Mouse (Mus musculus): ENCODE results near the gene Slc6a17. TPM values are rescaled to one million over a fixed set of nuclear protein-coding genes. Genes with fewer than 3 reads are reported as not detected.

The Slc6a17 gene
- polyA plus RNA-seq, 1 experiment = 3.2 TPM

- Histone ChIP-seq H3K79me2 (ENCODE audit: control insufficient read depth, insufficient read depth) (no peaks in the 10 kb centered on the region), H3ac (ENCODE audit: control insufficient read depth, insufficient read length, low read depth) (no peak overlapping the region), H3K79me3 (ENCODE audit: low read depth) (no peaks in the 10 kb centered on the region), H3K4me3 (ENCODE audit: insufficient read depth, poor library complexity, severe bottlenecking) (no peak overlapping the region), H3K27me3 (ENCODE audit: control insufficient read depth, insufficient read depth, insufficient read length) (peaks cover 17% of the 10 kb centered on the region), H3K36me3 (ENCODE audit: control insufficient read depth, insufficient read depth) (no peaks in the 10 kb centered on the region)
- peak; percentile 94 for TF ChIP-seq CTCF (IDR thresholded peaks at IDR 0.05; ENCODE audit: control insufficient read depth, insufficient read depth, insufficient read length)
- TF ChIP-seq FOSL1 (IDR thresholded peaks at IDR 0.05; ENCODE audit: insufficient read depth, low read length, poor library complexity, severe bottlenecking) = no peak
Observed at GRCm38 (mm10) chr3:107559183-107559582, 41.4 kb upstream of the Slc6a17 start.

DNA sequence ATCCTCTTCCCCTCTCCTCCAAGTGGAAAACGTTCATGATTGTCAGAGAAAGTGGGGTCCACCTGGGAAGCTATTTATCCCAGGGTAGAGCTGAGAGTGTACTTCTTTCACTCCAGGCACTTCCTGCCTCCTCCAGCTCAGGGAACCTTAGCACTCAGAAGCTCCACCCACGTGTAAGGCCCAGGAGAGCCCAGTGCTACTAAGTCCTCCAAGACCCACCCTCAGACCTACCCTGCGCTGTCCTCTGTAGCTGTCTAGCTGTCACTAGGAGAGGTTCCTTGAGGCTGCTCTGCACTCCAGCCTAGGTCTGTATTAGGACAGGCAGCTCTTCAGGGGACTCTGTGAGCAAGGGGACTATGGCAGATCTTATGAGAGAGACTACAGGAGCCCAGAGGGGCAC lies 40.9 kb upstream of the Slc6a17 start:
- H3K79me3 ChIP-seq (ENCODE audit: low read depth) = no peaks in the 10 kb centered on the region
- no peaks in the 10 kb centered on the region for H3K36me3 ChIP-seq (ENCODE audit: control insufficient read depth, insufficient read depth)
- no peak for TF ChIP-seq CEBPB (IDR thresholded peaks at IDR 0.05; ENCODE audit: low read depth)
- TF ChIP-seq MAX (IDR thresholded peaks at IDR 0.05) = no peak
- TF ChIP-seq USF1 (IDR thresholded peaks at IDR 0.05; ENCODE audit: low read depth) = no peak
- no peak for TF ChIP-seq CTCF (IDR thresholded peaks at IDR 0.05; ENCODE audit: control insufficient read depth, insufficient read depth, insufficient read length)
- TF ChIP-seq FOSL1 (IDR thresholded peaks at IDR 0.05; ENCODE audit: insufficient read depth, low read length, poor library complexity, severe bottlenecking) = no peak
- no peak for TF ChIP-seq MYOD1 (IDR thresholded peaks at IDR 0.05; ENCODE audit: control insufficient read depth, insufficient read length, low read depth)
- TF ChIP-seq MYOG (IDR thresholded peaks at IDR 0.05; ENCODE audit: control insufficient read depth, extremely low read depth, insufficient read length) = no peak
- no peak overlapping the region for H3ac ChIP-seq (ENCODE audit: control insufficient read depth, insufficient read length, low read depth)
- peaks cover 22% of the 10 kb centered on the region for H3K27me3 ChIP-seq (ENCODE audit: control insufficient read depth, insufficient read depth, insufficient read length)
- H3K4me3 ChIP-seq (ENCODE audit: insufficient read depth, poor library complexity, severe bottlenecking) = no peak overlapping the region
- H3K79me2 ChIP-seq (ENCODE audit: control insufficient read depth, insufficient read depth) = no peaks in the 10 kb centered on the region

- Histone ChIP-seq H3K79me3 (ENCODE audit: low read depth) (no peaks in the 10 kb centered on the region), H3K79me2 (ENCODE audit: control insufficient read depth, insufficient read depth) (no peaks in the 10 kb centered on the region), H3K27me3 (ENCODE audit: control insufficient read depth, insufficient read depth, insufficient read length) (peaks cover 33% of the 10 kb centered on the region), H3ac (ENCODE audit: control insufficient read depth, insufficient read length, low read depth) (no peak within 1 kb of the TSS), H3K4me3 (ENCODE audit: insufficient read depth, poor library complexity, severe bottlenecking) (no peak within 1 kb of the TSS), H3K36me3 (ENCODE audit: control insufficient read depth, insufficient read depth) (no peaks in the 10 kb centered on the region)
- TF ChIP-seq FOSL1 (IDR thresholded peaks at IDR 0.05; ENCODE audit: insufficient read depth, low read length, poor library complexity, severe bottlenecking) = no peak
- TF ChIP-seq MYOD1 (IDR thresholded peaks at IDR 0.05; ENCODE audit: control insufficient read depth, insufficient read length, low read depth) = no peak
- no peak for TF ChIP-seq CTCF (IDR thresholded peaks at IDR 0.05; ENCODE audit: control insufficient read depth, insufficient read depth, insufficient read length)
Observed at GRCm38 (mm10) chr3:107554842-107555241, 37.0 kb upstream of the Slc6a17 start, which contains the start of gene Ubl4b. TSS of gene Ubl4b (minus strand) at chr3:107555073.

DNA sequence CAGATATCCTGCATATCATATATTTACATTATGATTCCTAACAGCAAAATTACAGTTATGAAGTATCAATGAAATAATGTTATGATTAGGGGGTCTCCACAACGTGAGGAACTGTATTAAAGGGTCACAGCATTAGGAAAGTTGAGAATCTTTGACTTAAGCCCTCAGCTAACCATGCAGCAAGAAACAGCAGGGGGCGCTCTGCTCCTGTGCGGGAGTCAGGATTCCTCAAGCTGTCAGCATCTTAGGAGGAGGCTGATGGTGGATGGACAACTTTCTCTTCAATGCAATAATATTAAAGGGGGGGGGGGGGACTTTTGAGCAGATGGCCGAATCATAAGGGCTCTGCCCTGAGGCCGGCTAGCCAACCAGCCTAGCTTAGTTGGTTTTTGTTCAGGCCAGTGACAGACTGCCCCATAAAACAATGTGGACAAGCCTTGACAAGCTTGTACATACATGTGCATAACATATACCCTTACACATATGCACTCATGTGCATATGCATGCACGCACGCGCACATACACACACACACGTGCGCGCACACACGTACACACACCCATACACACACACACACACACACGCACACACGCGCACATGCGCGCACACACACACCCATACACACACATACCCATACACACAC lies 32.7 kb upstream of the Slc6a17 start:
- peak; percentile 66 for TF ChIP-seq CTCF (IDR thresholded peaks at IDR 0.05; ENCODE audit: control insufficient read depth, insufficient read depth, insufficient read length)
- no peak for TF ChIP-seq FOSL1 (IDR thresholded peaks at IDR 0.05; ENCODE audit: insufficient read depth, low read length, poor library complexity, severe bottlenecking)
- no peak overlapping the region for H3K4me3 ChIP-seq (ENCODE audit: insufficient read depth, poor library complexity, severe bottlenecking)
- no peaks in the 10 kb centered on the region for H3K79me3 ChIP-seq (ENCODE audit: low read depth)
- no peak overlapping the region for H3ac ChIP-seq (ENCODE audit: control insufficient read depth, insufficient read length, low read depth)
- H3K79me2 ChIP-seq (ENCODE audit: control insufficient read depth, insufficient read depth) = no peaks in the 10 kb centered on the region
- H3K27me3 ChIP-seq (ENCODE audit: control insufficient read depth, insufficient read depth, insufficient read length) = peaks cover 27% of the 10 kb centered on the region
- H3K36me3 ChIP-seq (ENCODE audit: control insufficient read depth, insufficient read depth) = no peaks in the 10 kb centered on the region

- H3K4me3 ChIP-seq (ENCODE audit: insufficient read depth, poor library complexity, severe bottlenecking) = no peak overlapping the region
- TF ChIP-seq CEBPB (IDR thresholded peaks at IDR 0.05; ENCODE audit: low read depth) (no peak), MYOG (IDR thresholded peaks at IDR 0.05; ENCODE audit: control insufficient read depth, extremely low read depth, insufficient read length) (no peak), CTCF (IDR thresholded peaks at IDR 0.05; ENCODE audit: control insufficient read depth, insufficient read depth, insufficient read length) (no peak), MYOD1 (IDR thresholded peaks at IDR 0.05; ENCODE audit: control insufficient read depth, insufficient read length, low read depth) (peak; percentile 1)
- H3K79me3 ChIP-seq (ENCODE audit: low read depth) = no peaks in the 10 kb centered on the region
- H3K27me3 ChIP-seq (ENCODE audit: control insufficient read depth, insufficient read depth, insufficient read length) = peaks cover under 1% of the 10 kb centered on the region
- no peaks in the 10 kb centered on the region for H3K79me2 ChIP-seq (ENCODE audit: control insufficient read depth, insufficient read depth)
- H3K36me3 ChIP-seq (ENCODE audit: control insufficient read depth, insufficient read depth) = no peaks in the 10 kb centered on the region
- no peak overlapping the region for H3ac ChIP-seq (ENCODE audit: control insufficient read depth, insufficient read length, low read depth)
Observed at GRCm38 (mm10) chr3:107546956-107547355, 29.1 kb upstream of the Slc6a17 start.

GRCm38 (mm10) chr3:107545716-107546412 lies 28.0 kb upstream of the Slc6a17 start:
- no peaks in the 10 kb centered on the region for H3K27me3 ChIP-seq (ENCODE audit: control insufficient read depth, insufficient read depth, insufficient read length)
- no peak overlapping the region for H3K4me3 ChIP-seq (ENCODE audit: insufficient read depth, poor library complexity, severe bottlenecking)
- no peaks in the 10 kb centered on the region for H3K36me3 ChIP-seq (ENCODE audit: control insufficient read depth, insufficient read depth)
- H3ac ChIP-seq (ENCODE audit: control insufficient read depth, insufficient read length, low read depth) = no peak overlapping the region
- H3K79me2 ChIP-seq (ENCODE audit: control insufficient read depth, insufficient read depth) = no peaks in the 10 kb centered on the region
- TF ChIP-seq USF1 (IDR thresholded peaks at IDR 0.05; ENCODE audit: low read depth) (no peak), MAX (IDR thresholded peaks at IDR 0.05) (no peak), MYOD1 (IDR thresholded peaks at IDR 0.05; ENCODE audit: control insufficient read depth, insufficient read length, low read depth) (no peak), CEBPB (IDR thresholded peaks at IDR 0.05; ENCODE audit: low read depth) (no peak), FOSL1 (IDR thresholded peaks at IDR 0.05; ENCODE audit: insufficient read depth, low read length, poor library complexity, severe bottlenecking) (no peak), CTCF (IDR thresholded peaks at IDR 0.05; ENCODE audit: control insufficient read depth, insufficient read depth, insufficient read length) (no peak), MYOG (IDR thresholded peaks at IDR 0.05; ENCODE audit: control insufficient read depth, extremely low read depth, insufficient read length) (no peak)
- no peaks in the 10 kb centered on the region for H3K79me3 ChIP-seq (ENCODE audit: low read depth)

Measured in C2C12 (cell line).